Mouse (Mus musculus): Measurements from ENCODE around the gene Nop9. TPM values are rescaled to one million over a fixed set of nuclear protein-coding genes. Genes with fewer than 3 reads are reported as not detected.

The Nop9 gene
- polyA plus RNA-seq, 1 experiment from 2014 or later = 14.5 TPM

DNA sequence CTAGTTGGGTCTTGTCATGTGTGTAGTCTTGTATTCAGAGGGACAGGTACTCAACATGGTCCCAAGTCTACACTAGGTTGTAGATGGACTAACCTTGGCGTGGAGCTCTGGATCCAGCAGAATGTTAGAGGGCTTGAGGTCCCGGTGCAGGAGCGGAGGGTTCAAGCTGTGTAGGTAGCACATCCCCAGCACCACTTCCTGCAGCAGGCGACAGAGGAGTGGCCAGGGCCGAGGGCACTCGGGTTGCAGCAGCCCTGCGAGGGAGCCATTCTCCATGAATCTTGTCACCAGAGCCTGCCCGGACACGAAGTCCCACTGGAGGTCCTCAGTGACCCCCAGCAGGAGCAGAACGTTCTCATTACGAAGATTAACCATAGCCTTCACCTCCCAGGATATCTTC is 42.2 kb downstream of the Nop9 start:
- Histone ChIP-seq H3K4me2 (ENCODE audit: low read depth, low read length) (peak overlapping the region; percentile 94), H3K27me3 (ENCODE audit: insufficient read depth, low read length) (peaks cover 22% of the 10 kb centered on the region), H3K9ac (replicated peaks) (no peak overlapping the region), H3K9me3 (ENCODE audit: low read length) (no peaks in the 10 kb centered on the region), H3K27ac (ENCODE audit: low read depth) (no peak overlapping the region), H3K4me1 (ENCODE audit: insufficient read depth) (peaks cover 14% of the 10 kb centered on the region), H3K36me3 (replicated peaks; ENCODE audit: insufficient read depth, low read length) (no peaks in the 10 kb centered on the region), H3K4me3 (ENCODE audit: low read depth, low read length) (peak overlapping the region; percentile 60)
- DNase-seq (no peak), ATAC-seq (no peak)
- 39% methylated on average over 11 of the region's 11 CpGs for WGBS (ENCODE audit: insufficient replicate concordance)
- no peak for TF ChIP-seq CTCF (IDR thresholded peaks at IDR 0.05; ENCODE audit: low read depth)
- TF ChIP-seq EP300 (IDR thresholded peaks at IDR 0.05; ENCODE audit: low read depth) = no peak

DNA sequence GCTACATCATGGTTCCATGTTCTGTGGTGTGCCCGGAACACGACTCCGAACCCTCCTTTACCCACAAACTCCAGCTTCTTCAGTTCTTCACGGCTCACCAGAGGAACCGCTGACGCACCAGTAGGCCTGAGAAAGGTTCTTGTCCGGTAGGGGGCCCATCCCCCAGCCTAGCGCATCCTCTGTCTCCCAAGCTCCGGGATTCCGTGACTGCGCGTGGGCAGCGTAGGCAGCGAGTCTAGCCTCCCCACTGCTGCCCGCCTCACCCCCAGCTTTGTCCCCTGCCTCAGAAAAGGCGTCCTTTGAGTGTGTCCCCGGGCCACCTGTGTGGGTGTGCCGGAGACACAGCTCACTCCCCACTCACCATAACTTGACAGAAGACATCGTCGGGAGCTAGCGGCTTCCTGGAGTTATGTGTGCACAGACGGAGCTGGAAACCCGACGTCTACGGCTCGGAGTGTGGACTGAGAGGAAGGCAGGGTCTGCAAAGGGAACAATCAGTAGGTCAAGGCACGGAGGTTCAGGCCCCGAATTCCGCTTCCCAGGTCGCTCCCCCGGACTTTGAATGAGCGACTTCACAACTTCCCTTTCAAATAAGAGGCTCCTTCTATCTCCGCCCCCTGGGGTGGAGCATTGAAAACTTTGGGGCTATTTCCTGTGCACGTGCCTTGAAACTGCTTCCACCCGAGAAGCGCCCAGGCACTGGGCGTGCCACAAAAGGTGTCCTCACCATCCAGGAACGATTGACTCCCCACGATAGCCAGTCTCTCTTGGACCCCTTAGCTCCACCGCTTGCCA is 43.0 kb downstream of the Nop9 start, which contains the start of gene Ripk3:
TSS of gene Ripk3 (minus strand) at position 610 of the 795 bp plus-strand sequence.
- no peaks in the 10 kb centered on the region for H3K36me3 ChIP-seq (replicated peaks; ENCODE audit: insufficient read depth, low read length)
- H3K4me1 ChIP-seq (ENCODE audit: insufficient read depth) = peaks cover 14% of the 10 kb centered on the region
- peak within 1 kb of the TSS; percentile 60 for H3K4me3 ChIP-seq (ENCODE audit: low read depth, low read length)
- peaks cover 15% of the 10 kb centered on the region for H3K27me3 ChIP-seq (ENCODE audit: insufficient read depth, low read length)
- H3K4me2 ChIP-seq (ENCODE audit: low read depth, low read length) = peak within 1 kb of the TSS; percentile 94
- no peaks in the 10 kb centered on the region for H3K9me3 ChIP-seq (ENCODE audit: low read length)
- ATAC-seq (peak; percentile 61), DNase-seq (peak; percentile 61)
- H3K9ac ChIP-seq (replicated peaks) = peak within 1 kb of the TSS; percentile 62
- 4% methylated on average over 40 of the region's 40 CpGs for WGBS (ENCODE audit: insufficient replicate concordance)
- H3K27ac ChIP-seq (ENCODE audit: low read depth) = no peak within 1 kb of the TSS
- TF ChIP-seq CTCF (IDR thresholded peaks at IDR 0.05; ENCODE audit: low read depth) (peak; percentile 41), EP300 (IDR thresholded peaks at IDR 0.05; ENCODE audit: low read depth) (no peak)

DNA sequence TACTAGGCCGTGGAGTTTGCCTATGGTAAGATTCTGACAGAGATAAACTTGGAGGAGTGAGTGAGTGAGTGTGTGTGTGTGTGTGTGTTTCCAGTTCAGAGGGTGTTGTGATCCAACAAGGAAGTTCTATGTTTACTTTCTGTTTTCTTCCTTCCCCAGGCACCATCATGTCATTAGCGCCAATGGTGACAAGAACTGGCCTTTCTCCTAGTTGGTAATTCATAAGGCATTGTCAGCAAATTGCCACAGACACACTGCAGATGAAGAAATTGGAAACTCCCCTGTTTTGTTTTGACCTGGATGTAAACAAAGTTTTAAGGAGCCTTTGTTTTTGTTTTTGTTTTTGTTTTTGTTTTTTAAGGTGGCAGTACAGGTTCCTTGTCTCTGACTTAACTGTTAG is 48.0 kb downstream of the Nop9 start:
- Histone ChIP-seq H3K4me3 (ENCODE audit: low read depth, low read length) (no peak overlapping the region), H3K4me2 (ENCODE audit: low read depth, low read length) (no peak overlapping the region), H3K9ac (replicated peaks) (no peak overlapping the region), H3K9me3 (ENCODE audit: low read length) (no peaks in the 10 kb centered on the region), H3K27ac (ENCODE audit: low read depth) (no peak overlapping the region), H3K27me3 (ENCODE audit: insufficient read depth, low read length) (peaks cover 1% of the 10 kb centered on the region; the same call in 1 of the 2 replicates), H3K4me1 (ENCODE audit: insufficient read depth) (peaks cover 4% of the 10 kb centered on the region), H3K36me3 (replicated peaks; ENCODE audit: insufficient read depth, low read length) (no peaks in the 10 kb centered on the region)
- ATAC-seq (no peak), DNase-seq (no peak)
- TF ChIP-seq EP300 (IDR thresholded peaks at IDR 0.05; ENCODE audit: low read depth) (no peak), CTCF (IDR thresholded peaks at IDR 0.05; ENCODE audit: low read depth) (no peak)
- 57% methylated on average over 2 of the region's 2 CpGs for WGBS (ENCODE audit: insufficient replicate concordance)

DNA sequence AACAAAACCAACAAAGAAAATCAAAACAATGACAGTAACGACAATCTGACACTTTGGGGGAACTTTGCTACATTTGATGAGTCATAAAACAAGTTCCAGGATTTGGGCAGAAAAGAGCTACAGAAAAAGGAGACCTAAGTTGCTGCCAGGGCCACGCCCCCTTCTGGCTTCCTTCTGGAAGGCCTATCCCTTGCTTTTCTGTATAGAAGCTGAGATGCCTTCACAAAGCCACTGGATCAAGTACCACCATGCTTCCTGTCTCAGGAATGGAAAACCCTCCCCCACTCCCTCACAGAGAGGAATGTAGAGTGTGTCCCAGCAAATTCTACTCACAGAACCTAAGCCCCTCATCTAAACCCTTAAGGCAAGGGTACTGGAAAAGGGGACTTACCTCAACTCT is 48.5 kb downstream of the Nop9 start:
- Histone ChIP-seq H3K9ac (replicated peaks) (no peak overlapping the region), H3K4me2 (ENCODE audit: low read depth, low read length) (no peak overlapping the region), H3K27ac (ENCODE audit: low read depth) (no peak overlapping the region), H3K27me3 (ENCODE audit: insufficient read depth, low read length) (no peaks in the 10 kb centered on the region), H3K4me3 (ENCODE audit: low read depth, low read length) (no peak overlapping the region), H3K9me3 (ENCODE audit: low read length) (no peaks in the 10 kb centered on the region), H3K4me1 (ENCODE audit: insufficient read depth) (no peaks in the 10 kb centered on the region), H3K36me3 (replicated peaks; ENCODE audit: insufficient read depth, low read length) (no peaks in the 10 kb centered on the region)
- no peak for TF ChIP-seq EP300 (IDR thresholded peaks at IDR 0.05; ENCODE audit: low read depth)
- TF ChIP-seq CTCF (IDR thresholded peaks at IDR 0.05; ENCODE audit: low read depth) = no peak
- WGBS (ENCODE audit: insufficient replicate concordance) = 57% methylated on average over 2 of the region's 2 CpGs
- no peak for DNase-seq
- no peak for ATAC-seq

DNA sequence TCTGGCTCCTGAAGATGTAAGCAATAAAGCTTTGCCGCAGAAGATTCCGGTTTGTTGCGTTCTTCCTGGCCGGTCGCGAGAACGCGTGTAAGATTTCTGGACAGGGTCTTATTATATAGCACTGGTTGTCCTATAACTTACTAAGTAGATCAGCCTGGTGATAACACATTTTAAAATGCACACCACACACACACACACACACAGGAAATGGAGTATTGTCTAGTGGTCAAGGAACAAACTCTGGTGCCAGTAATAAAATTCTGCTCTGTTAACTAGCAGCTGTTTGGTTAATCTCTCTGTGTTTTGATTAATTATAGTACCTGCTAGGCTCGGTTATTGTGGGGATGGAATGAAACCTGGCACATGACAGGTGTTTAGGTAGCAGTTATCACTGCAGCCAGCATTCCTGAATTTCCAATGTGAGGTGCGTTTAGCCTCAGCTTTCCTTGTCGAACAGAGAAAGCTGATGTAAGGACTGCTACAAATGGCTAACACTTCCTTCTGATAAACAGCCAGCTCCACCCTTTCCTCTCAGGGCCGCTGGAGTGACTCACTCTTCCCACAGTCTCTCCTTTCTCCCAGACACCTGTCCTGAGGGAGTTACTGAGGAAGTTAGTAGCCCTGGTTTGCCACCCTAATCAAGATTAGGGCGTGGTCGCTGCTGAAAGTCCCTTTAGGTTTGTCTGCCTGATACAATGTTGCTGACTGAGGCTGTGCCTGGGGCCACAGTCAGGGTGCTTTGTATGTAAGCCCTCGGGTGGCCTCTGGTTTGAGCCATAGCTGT is 50.1 kb downstream of the Nop9 start:
- Histone ChIP-seq H3K4me1 (ENCODE audit: insufficient read depth) (no peaks in the 10 kb centered on the region), H3K36me3 (replicated peaks; ENCODE audit: insufficient read depth, low read length) (no peaks in the 10 kb centered on the region), H3K27me3 (ENCODE audit: insufficient read depth, low read length) (no peaks in the 10 kb centered on the region), H3K4me3 (ENCODE audit: low read depth, low read length) (no peak overlapping the region), H3K4me2 (ENCODE audit: low read depth, low read length) (no peak overlapping the region), H3K9me3 (ENCODE audit: low read length) (no peaks in the 10 kb centered on the region), H3K9ac (replicated peaks) (no peak overlapping the region), H3K27ac (ENCODE audit: low read depth) (no peak overlapping the region)
- no peak for DNase-seq
- 68% methylated on average over 15 of the region's 15 CpGs for WGBS (ENCODE audit: insufficient replicate concordance)
- TF ChIP-seq CTCF (IDR thresholded peaks at IDR 0.05; ENCODE audit: low read depth) (no peak), EP300 (IDR thresholded peaks at IDR 0.05; ENCODE audit: low read depth) (no peak)
- no peak for ATAC-seq

Other genes starting within 250 kb of the Nop9 start
- gene Cpne6, start 235.2 kb upstream of the Nop9 start, polyA plus RNA-seq (2015; fragmentation: Nextera tagmentation; extraction: Ambion mirVana) = not detected in 2 replicates
- not detected in 2 replicates for gene Nrl, start 220.7 kb upstream of the Nop9 start, polyA plus RNA-seq (2015; fragmentation: Nextera tagmentation; extraction: Ambion mirVana)
- gene Pck2, start 205.4 kb upstream of the Nop9 start, polyA plus RNA-seq (2015; fragmentation: Nextera tagmentation; extraction: Ambion mirVana) = 19.9 and 20.7 TPM in 2 replicates
- gene Dcaf11, start 185.7 kb upstream of the Nop9 start, polyA plus RNA-seq (2015; fragmentation: Nextera tagmentation; extraction: Ambion mirVana) = 59.9 and 62.7 TPM in 2 replicates
- 1.3 and 1.4 TPM in 2 replicates for gene A730061H03Rik, start 185.3 kb upstream of the Nop9 start, polyA plus RNA-seq (2015; fragmentation: Nextera tagmentation; extraction: Ambion mirVana)
- 1.8 and 4.6 TPM in 2 replicates for gene Fitm1, start 170.1 kb upstream of the Nop9 start, polyA plus RNA-seq (2015; fragmentation: Nextera tagmentation; extraction: Ambion mirVana)
- gene Psme1, start 167.6 kb upstream of the Nop9 start, polyA plus RNA-seq (2015; fragmentation: Nextera tagmentation; extraction: Ambion mirVana) = 162 and 180 TPM in 2 replicates
- 17.3 and 19.2 TPM in 2 replicates for gene Emc9, start 160.4 kb upstream of the Nop9 start, polyA plus RNA-seq (2015; fragmentation: Nextera tagmentation; extraction: Ambion mirVana)
- 222 and 231 TPM in 2 replicates for gene Psme2, start 154.6 kb upstream of the Nop9 start, polyA plus RNA-seq (2015; fragmentation: Nextera tagmentation; extraction: Ambion mirVana)
- 8.5 and 9.6 TPM in 2 replicates for gene Rnf31, start 154.0 kb upstream of the Nop9 start, polyA plus RNA-seq (2015; fragmentation: Nextera tagmentation; extraction: Ambion mirVana)
- gene Irf9, start 142.1 kb upstream of the Nop9 start, polyA plus RNA-seq (2015; fragmentation: Nextera tagmentation; extraction: Ambion mirVana) = 18.6 and 19.4 TPM in 2 replicates
- 1.5 and 2.2 TPM in 2 replicates for gene Rec8, start 127.7 kb upstream of the Nop9 start, polyA plus RNA-seq (2015; fragmentation: Nextera tagmentation; extraction: Ambion mirVana)
- gene Ipo4, start 109.7 kb upstream of the Nop9 start, polyA plus RNA-seq (2015; fragmentation: Nextera tagmentation; extraction: Ambion mirVana) = 14.7 and 16.6 TPM in 2 replicates
- 0.99 and 1.6 TPM in 2 replicates for gene Gm49378, start 107.8 kb upstream of the Nop9 start, polyA plus RNA-seq (2015; fragmentation: Nextera tagmentation; extraction: Ambion mirVana)
- 39.3 and 42.8 TPM in 2 replicates for gene Tm9sf1, start 101.9 kb upstream of the Nop9 start, polyA plus RNA-seq (2015; fragmentation: Nextera tagmentation; extraction: Ambion mirVana)
- 0.06 and 0.21 TPM in 2 replicates for gene Tssk4, start 95.5 kb upstream of the Nop9 start, polyA plus RNA-seq (2015; fragmentation: Nextera tagmentation; extraction: Ambion mirVana)
- gene Mdp1, start 85.2 kb upstream of the Nop9 start, polyA plus RNA-seq (2015; fragmentation: Nextera tagmentation; extraction: Ambion mirVana) = 16.0 and 16.1 TPM in 2 replicates
- gene Gmpr2, start 73.8 kb upstream of the Nop9 start, polyA plus RNA-seq (2015; fragmentation: Nextera tagmentation; extraction: Ambion mirVana) = 15.0 and 17.4 TPM in 2 replicates
- 228 and 231 TPM in 2 replicates for gene Nedd8, start 73.6 kb upstream of the Nop9 start, polyA plus RNA-seq (2015; fragmentation: Nextera tagmentation; extraction: Ambion mirVana)
- gene Tinf2, start 63.9 kb upstream of the Nop9 start, polyA plus RNA-seq (2015; fragmentation: Nextera tagmentation; extraction: Ambion mirVana) = 11.5 and 14.1 TPM in 2 replicates
- gene Tgm1, start 31.8 kb upstream of the Nop9 start, polyA plus RNA-seq (2015; fragmentation: Nextera tagmentation; extraction: Ambion mirVana) = 3.6 and 4.7 TPM in 2 replicates
- 18.5 and 21.2 TPM in 2 replicates for gene Rabggta, start 23.4 kb upstream of the Nop9 start, polyA plus RNA-seq (2015; fragmentation: Nextera tagmentation; extraction: Ambion mirVana)
- gene Dhrs1, start within 50 bp of the Nop9 start, polyA plus RNA-seq (2015; fragmentation: Nextera tagmentation; extraction: Ambion mirVana) = 98.6 and 103 TPM in 2 replicates
- gene Cideb, start 12.8 kb downstream of the Nop9 start, polyA plus RNA-seq (2015; fragmentation: Nextera tagmentation; extraction: Ambion mirVana) = 191 and 192 TPM in 2 replicates
- gene Ltb4r2, start 15.7 kb downstream of the Nop9 start, polyA plus RNA-seq (2015; fragmentation: Nextera tagmentation; extraction: Ambion mirVana) = 1.8 and 2.1 TPM in 2 replicates
- 21.6 and 22.0 TPM in 2 replicates for gene Ltb4r1, start 20.3 kb downstream of the Nop9 start, polyA plus RNA-seq (2015; fragmentation: Nextera tagmentation; extraction: Ambion mirVana)
- 1.5 and 1.7 TPM in 2 replicates for gene Adcy4, start 38.4 kb downstream of the Nop9 start, polyA plus RNA-seq (2015; fragmentation: Nextera tagmentation; extraction: Ambion mirVana)
- 9.6 and 10.3 TPM in 2 replicates for gene Ripk3, start 43.2 kb downstream of the Nop9 start, polyA plus RNA-seq (2015; fragmentation: Nextera tagmentation; extraction: Ambion mirVana)
- 0.41 and 0.63 TPM in 2 replicates for gene Nfatc4, start 77.5 kb downstream of the Nop9 start, polyA plus RNA-seq (2015; fragmentation: Nextera tagmentation; extraction: Ambion mirVana)
- 0.63 and 0.70 TPM in 2 replicates for gene Nynrin, start 108.3 kb downstream of the Nop9 start, polyA plus RNA-seq (2015; fragmentation: Nextera tagmentation; extraction: Ambion mirVana)
- gene Cbln3, start 138.7 kb downstream of the Nop9 start, polyA plus RNA-seq (2015; fragmentation: Nextera tagmentation; extraction: Ambion mirVana) = 0.29 and 0.40 TPM in 2 replicates
- gene Khnyn, start 139.3 kb downstream of the Nop9 start, polyA plus RNA-seq (2015; fragmentation: Nextera tagmentation; extraction: Ambion mirVana) = 4.6 and 5.2 TPM in 2 replicates
- 26.2 and 26.9 TPM in 2 replicates for gene Sdr39u1, start 154.6 kb downstream of the Nop9 start, polyA plus RNA-seq (2015; fragmentation: Nextera tagmentation; extraction: Ambion mirVana)
- gene Cma1, start 199.0 kb downstream of the Nop9 start, polyA plus RNA-seq (2015; fragmentation: Nextera tagmentation; extraction: Ambion mirVana) = 0.59 and 1.7 TPM in 2 replicates
- gene Cma2, start 205.3 kb downstream of the Nop9 start, polyA plus RNA-seq (2015; fragmentation: Nextera tagmentation; extraction: Ambion mirVana) = not detected in 2 replicates

All from liver, postnatal 0 days (tissue).